Mouse (Mus musculus): ENCODE results near the gene Uri1.

The Uri1 gene

DNA sequence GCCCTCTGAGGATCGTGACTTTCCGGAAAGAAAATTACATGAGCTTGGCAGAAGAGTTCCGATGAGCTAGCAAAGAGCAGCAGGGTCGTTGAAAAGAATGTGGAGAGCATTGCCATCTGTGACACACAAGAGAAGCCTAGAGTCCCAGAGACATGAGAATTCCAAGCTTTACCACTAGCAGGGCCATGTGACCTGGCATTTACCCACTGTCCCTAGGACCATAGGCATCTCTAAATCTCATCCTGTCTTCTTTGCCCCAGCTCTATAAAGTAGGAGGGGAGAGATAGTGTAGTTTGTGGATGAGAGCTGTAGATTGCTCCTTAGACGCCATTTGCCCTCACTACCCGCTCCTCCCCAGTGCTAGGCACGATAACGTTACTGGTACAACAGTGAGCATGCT, at the start of gene Uri1:
Gene Uri1 (minus strand): TSS at position 101 of the 400 bp plus-strand sequence.
- no peak for DNase-seq (ENCODE audit: extremely low read depth, low read depth, low spot score)

DNA sequence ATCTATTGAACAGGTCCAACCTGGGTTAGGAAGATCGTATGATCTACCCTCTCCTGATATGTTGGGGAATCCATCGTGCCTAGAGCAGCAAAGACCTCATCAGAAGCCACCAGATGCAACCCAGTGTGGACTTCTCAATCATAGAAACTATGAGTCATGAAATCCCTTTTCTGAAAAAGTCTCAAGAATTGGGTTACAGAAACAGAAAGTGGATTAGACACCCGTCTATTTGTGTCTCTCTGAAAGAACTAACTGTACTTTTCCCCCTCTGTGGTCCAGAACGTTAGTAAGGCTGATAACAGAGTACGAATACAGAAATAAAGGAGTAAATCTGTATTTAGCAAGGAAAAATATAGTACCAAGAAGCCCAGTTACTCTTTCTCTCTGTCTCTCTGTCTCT, 47.7 kb upstream of the Uri1 start:
- no peak for DNase-seq (ENCODE audit: extremely low read depth, low read depth, low spot score)

DNA sequence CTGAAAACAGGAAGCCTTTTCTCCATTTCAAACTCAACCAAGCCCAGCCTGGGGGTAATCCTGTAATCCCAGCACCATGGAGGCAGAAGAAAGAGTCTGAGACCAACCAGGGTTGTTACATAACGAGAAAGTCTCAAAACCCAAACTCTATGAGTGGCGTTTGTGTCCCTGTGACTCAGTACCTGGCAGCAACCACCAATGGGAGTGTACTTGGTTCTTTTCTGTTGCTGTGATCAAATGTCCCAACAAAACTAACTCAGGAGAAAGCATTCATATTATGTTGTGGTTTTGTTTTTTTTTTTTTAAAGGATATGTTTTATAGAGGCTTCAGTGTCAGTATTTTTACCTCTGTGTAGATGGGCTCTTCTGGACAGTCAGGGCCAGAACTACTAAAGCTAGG, 47.3 kb upstream of the Uri1 start:
- DNase-seq (ENCODE audit: extremely low read depth, low read depth, low spot score) = no peak

DNA sequence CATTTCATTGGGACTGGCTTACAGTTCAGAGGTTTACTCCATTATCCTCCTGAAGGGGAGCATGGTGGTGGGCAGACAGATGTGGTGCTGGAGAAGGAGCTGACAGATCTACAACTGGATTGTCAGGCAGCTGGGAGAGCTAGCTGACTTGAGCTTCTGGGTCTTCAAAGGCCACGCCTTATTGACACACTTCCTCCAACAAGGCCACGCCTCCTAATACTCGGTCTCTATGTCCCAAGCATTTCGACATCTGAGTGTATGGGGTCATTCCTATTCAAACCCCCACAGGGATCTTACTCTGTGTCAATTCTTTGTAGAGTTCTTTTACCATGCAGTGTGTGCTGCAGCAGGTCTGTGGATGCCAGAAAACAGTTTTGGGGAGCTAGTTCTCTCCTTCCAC, 41.1 kb upstream of the Uri1 start:
- no peak for DNase-seq (ENCODE audit: extremely low read depth, low read depth, low spot score)

DNA sequence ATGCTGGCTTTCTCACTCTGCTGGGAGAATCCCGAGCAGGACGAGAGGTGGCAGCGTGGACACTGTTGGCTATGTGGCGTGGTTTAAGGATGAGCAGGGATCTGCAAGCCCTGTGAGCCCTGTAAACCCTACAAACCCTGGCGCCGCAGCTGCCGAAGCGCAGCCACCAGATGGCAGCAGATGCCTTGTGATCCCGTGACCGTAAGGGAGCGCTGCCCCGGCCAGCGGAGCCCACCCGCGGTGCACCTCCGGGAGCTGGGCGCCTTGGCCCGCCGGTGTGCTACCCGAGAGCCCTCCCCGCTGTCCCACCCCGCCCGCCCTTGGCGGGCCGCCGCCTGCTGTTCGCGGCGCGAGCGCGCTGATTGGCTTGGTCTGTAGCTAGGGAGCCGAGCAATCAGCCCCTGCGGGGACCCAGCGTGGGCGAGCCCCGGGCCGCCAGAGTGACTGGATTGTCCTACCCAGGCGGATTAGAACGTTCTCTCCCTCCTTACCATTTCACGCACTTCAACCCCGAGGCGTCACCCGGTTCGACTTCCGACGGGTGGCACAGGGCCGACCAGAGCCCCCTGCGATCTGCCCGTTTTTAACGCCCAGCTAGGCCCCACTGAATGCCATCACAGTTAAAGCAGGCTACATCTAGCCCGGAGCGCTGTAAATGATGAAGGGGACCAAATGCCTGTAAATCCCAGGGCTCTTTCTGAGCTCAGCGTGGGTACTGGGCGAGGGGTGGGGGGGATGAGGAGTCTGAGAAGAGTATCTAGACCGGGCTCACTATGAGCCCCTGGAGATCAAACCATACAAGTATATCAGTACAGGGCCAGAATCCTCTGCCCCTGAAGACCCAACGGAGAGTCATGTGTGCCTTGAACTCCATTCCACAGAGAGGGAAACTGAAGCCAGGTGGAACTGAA, 38.0 kb upstream of the Uri1 start:
- DNase-seq (ENCODE audit: extremely low read depth, low read depth, low spot score) = no peak

DNA sequence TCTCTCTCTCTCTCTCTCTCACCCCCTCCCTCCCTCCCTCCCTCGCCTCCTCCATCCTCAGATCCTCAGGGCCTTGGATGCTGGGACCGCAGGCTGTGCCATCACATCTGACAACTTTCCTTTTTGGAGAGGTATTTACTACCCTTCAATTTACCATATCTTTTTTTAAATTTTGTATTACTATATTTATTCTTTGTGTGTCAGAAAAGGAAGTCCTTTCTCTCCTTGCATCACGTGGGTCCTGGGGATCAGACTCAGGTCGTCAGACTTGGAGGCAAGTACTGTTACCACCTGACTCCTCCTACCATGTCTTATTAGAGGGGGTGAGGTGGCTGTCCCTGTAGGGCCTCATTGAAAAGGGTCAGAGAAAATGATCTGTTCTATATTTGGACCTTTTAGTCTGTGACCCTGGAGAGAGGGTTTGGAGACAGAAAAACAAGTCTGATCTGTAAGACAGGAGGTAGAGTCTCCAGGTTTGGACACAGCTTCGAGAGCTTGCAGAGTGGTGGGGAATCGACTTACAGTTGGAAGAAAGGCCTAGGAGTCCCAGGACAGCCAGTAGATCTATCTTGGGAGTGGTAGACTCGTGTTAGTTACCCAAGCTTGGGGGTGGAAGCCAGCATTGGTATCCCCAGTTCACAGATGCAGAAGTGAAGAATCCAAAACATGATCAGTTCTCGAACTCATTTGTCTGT, 36.4 kb upstream of the Uri1 start:
- no peak for DNase-seq (ENCODE audit: extremely low read depth, low read depth, low spot score)

DNA sequence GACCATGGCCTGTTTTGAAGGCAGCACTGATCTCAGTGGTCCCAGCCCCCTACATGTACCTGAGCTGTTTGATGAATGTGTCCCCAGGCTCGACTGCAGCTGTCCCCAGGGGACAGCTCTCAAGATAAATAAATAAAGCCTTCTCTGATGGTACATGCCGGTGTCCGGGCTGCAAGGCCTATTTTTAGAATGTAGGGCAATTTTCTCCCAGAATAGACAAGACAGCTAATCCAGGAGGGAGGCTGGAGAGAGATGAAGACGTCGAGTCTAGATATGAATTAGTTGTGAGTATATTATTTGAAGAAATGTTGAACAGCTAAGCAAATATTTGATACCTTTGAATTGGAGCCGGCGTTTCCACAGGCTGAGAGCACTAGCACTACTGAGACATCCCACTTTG, 35.7 kb upstream of the Uri1 start:
- no peak for DNase-seq (ENCODE audit: extremely low read depth, low read depth, low spot score)

DNA sequence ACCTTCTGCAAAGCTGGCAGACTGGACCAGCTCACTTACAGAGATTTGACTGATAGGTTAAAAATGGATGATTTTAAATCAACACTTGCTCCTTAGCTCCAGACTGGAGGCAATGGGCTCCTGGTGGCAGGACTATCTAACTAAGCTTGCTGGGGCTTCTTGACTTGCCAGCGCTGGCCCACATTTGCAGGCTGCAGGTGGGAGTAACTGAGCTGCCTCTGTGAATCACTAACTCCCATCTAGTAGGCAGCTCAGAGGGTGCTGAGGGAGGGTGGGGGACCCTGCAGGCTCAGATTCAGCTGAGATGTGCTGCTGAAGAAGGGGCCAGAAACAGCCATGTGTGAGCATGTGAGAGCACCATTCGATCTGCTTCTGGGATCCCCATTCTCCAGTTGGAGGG, 32.6 kb upstream of the Uri1 start:
- no peak for DNase-seq (ENCODE audit: extremely low read depth, low read depth, low spot score)

DNA sequence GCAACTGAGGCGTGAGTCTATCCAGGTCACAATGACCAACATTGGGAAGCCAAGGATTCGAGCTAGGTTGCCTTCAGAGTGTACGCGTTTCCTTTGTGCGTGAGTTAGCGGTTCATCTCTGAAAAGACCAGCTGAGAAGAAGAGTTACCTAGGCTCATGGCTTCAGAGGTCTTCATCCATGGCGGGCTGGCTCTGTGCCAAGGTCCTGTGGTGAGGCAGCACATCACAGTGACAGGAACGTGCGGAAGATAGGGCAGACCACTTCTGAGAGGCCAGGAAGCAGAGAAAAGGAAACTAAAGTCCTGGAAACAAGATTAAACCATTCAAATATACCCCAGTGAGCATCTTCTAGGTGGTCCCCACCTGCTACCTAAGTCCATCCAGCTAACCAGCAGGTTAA, 30.9 kb upstream of the Uri1 start:
- DNase-seq (ENCODE audit: extremely low read depth, low read depth, low spot score) = no peak

DNA sequence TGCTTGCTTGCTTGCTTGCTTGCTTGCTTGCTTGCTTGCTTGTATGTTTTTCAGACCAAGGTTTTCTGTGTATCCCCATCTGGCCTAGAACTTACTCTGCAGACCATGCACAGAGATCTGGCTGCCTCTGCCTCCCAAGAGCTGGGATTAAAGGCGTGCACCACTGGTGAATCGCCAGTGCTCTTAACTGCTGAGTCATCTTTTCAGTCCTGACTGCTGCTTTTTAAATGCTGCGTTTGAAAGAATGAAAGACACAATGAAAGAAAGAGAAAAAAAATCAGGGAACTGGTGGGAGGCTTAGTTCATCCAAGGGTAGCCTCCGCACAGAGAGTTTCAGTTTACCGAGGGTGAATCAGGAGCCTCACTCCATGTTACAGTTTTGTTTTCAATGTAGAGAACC, 23.9 kb upstream of the Uri1 start:
- no peak for DNase-seq (ENCODE audit: extremely low read depth, low read depth, low spot score)

DNA sequence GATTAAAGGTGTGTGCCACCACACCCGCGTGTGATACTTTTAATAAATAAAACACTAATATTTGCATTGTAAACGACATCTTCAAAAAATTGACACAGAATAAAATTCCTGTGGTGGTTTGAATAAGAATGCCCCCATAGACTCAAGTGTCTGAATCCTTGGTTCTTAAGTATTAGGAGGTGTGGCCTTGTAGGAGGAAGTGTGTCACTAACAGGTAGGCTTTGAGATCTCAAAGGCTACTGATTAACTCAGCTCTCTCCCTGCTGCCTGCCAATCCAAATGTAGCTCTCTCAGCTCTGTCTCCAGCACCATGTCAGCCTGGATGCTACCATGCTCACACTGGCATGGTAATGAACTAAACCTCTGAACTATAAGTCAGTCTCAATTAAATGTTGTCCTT, 17.9 kb upstream of the Uri1 start:
- no peak for DNase-seq (ENCODE audit: extremely low read depth, low read depth, low spot score)

DNA sequence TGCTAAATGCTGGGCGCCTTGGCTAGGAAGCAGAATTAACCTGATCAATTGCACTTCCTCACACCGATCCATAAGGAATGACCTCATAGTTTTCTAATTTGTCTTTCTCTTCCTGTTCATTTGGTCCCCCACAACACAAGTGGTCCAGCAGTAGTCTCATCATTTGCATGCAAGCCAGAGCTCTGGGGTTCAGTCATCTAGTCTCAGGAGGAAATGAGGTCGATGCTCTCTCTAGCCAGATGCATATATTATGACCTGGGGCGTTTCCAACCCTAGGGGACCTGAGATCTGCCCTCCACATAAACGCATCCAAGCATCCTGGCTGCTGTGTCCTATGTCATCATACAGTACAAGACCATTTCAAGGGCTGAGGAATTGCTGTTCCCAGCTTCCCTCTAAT, 14.2 kb upstream of the Uri1 start:
- no peak for DNase-seq (ENCODE audit: extremely low read depth, low read depth, low spot score)

DNA sequence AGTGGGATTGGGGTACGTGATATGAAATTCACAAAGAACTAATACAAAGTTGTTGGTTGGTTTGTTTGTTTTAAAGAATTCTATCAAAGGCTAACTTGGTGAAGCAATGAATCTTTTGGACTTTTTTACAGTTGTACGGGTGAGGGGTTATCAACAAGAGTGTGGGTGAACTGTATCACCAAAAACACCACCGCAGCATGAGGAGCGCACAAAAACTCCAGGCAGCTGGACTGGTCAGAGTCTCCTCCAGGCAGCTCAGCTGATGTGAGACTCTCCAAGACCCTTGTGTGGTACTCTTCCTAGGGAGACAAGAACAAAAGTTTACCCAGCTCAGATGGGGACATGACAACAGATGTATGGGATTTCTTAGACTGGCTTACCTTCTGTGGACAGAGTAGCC, 7.8 kb upstream of the Uri1 start:
- no peak for DNase-seq (ENCODE audit: extremely low read depth, low read depth, low spot score)

DNA sequence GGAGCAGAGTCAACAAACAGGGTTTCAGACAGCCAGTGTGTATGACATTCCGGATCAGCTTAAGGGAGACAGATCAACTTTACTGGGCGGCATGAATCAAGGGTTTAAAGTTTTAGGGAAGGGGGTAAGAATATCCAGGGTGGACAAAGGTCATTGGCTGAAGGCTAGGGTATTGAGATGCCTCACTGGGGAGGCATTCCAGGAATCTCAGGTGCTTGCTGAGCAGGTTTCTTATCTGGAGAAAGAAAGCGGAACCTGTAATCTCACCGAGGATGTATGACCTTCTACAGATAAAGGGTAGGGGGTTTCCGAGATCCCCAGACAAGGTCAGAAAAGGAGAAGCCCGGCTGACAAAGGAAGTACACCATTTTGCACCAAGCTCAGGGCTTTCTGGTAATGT, 7.3 kb upstream of the Uri1 start:
- no peak for DNase-seq (ENCODE audit: extremely low read depth, low read depth, low spot score)

DNA sequence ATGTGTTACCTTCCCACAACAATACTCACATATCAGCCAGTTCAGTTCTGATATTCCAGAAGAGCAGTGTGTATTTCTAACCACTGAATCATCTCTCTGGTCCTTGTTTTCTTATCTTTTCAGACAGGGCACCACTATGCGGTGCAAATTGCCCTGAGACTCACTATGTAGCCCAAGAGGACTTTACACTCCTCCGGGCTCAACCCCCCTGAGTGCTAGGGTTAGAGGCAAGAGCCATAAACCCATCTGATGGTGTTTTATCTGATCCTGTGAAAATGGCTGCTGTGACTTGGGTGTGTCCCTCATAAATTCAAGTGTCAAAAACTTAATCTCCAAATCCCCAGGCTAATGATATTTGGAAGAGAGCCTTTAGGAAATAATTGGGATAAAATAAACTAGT, 6.6 kb upstream of the Uri1 start:
- DNase-seq (ENCODE audit: extremely low read depth, low read depth, low spot score) = no peak

DNA sequence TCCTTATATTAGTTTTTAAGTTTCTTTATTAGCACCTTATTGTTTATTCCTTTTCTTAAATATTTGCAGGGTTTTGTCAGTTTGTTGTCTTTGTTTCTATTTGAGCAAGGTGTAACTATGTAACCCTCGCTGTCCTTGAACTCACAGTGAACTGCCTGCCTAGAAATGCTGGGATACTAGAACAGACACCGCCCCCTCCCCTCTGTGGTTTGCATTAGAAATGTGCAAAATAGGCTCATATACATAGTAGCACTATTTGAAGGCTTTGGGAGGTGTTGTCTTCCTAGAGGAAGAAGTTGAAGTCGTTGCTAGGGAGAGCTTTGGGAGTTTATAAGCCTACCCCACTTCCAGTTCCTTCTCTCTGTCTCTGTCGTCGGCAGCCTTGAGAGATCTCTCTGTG, 5.7 kb upstream of the Uri1 start:
- no peak for DNase-seq (ENCODE audit: extremely low read depth, low read depth, low spot score)

DNA sequence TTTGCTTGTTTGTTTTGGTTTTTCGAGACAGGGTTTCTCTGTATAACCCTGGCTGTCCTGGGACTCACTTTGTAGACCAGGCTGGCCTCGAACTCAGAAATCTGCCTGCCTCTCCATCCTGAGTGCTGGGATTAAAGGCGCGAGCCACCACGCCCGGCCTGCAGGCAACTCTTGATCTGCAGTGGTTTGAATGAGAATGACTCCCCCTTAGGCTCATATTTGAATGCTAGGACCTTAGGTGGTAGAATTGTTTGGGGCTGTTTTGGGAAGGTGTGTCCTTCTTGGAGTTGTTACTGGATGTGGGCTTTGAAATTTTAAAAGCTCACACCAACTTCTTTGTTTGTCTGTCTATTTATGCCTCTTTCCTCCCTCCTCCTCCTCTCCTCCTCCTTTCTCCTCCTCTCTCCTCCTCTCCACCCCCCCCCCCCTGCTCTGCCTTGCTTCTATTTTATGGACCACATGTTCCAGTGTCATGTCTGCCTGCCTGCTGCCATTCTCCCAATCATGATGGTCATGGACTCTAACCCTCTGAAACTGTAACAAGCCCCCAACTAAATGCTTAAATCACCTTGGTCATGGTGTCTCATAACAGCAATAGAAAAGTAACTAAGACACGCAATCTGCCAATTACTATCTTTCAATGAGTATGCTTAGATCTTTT, 4.7 kb upstream of the Uri1 start:
- no peak for DNase-seq (ENCODE audit: extremely low read depth, low read depth, low spot score)

DNA sequence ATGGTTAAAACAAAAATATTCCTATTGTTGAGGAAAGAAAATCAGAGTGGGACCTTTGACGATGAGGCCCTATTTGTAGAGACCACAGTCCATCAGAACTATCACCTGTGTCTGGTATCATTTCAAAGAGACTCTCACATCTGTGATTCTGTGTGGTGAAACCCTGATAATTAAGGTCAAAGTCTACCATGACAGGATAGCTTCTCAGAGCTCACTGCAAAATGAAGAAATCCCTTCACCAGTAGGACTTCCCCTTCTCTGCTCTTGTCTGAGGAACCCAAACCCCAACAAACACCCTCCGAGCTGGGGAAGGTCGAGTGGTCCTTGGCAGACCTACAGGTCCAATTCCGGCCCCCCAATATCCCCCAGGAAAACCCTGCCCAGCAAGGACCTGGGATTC, 1.5 kb upstream of the Uri1 start:
- DNase-seq (ENCODE audit: extremely low read depth, low read depth, low spot score) = no peak

DNA sequence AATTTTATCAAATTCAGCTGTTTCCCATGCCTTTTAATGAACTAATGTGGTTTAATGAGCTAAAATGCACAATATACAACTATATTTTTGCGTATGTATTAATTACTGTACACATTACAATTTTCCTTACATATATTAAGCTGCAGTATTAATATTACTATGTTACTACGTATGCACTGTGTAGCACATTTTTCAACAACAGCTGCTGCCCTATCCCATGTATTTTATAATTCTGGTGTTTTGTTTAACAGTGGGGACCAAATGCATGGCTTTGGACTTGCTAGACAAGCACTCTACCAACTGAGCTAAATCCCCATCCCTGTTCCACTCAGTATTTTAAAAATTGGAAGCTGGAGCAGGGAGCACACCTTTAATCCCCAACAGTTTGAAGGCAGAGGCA, 3.6 kb downstream of the Uri1 start:
- no peak for DNase-seq (ENCODE audit: extremely low read depth, low read depth, low spot score)

DNA sequence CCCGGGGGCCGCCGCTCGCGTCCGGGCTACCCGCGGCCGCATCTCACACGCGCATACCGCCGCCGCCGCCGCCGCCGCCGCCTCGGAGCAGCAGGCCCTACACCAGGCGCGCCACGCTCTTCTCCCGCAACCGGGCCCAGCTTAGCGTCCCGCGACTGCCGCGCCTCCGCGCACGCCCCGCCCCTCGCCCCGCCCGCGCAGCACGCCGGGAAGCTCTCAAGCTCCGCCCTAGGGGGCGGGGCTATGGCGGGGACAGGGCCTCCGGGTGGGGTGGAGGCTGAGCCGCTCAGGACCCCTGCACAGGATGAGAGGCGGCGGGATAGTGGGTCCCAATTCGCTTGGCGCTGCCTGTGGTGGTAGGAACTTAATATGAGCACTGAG, 4.0 kb downstream of the Uri1 start:
- DNase-seq (ENCODE audit: extremely low read depth, low read depth, low spot score) = no peak

DNA sequence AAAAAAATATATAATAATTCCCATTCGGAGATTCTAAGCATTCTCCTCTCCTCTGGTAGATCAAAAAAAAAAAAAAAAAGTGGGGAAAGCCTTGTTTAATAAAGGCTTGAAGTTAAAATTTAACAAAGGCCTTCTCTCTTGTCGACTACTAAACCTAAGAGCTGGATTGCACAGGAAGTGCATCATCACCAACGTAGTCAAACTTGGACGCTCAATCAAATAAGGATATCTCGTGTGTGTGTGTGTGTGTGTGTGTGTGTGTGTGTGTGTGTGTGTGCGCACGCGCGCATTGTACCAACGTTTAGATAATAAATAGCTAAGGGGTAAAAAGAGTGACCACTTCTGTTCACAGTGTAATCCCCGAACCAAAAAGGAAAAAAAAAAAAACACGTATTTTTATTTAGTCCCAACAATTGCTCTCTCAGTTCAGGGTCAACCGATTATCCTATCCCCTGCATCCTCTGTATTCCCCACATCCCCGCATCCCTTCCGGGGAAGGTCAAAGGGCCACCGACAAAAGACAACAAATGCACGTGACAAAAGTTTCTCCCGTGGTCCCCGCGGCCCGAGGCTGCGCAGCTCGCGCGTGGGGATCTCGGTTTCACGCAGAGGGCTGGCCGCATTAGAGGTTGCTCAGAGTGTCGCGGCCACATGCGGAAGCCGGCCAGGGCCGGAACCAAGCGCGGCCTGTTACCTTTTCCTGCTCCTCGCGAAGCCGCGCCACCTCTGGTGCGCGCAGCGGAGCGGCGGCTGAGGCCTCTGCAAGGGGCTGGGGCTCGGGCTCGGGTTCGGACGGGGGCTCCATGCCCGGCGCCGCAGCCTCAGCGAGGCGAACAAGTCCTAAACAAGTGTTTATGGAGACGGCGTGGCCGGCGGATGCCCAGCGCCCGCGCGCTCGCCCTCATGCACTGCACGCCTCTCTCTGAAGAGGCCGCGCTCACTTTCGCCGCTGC, 4.7 kb downstream of the Uri1 start:
- DNase-seq (ENCODE audit: extremely low read depth, low read depth, low spot score) = no peak

All from fat pad, adult 2 months (tissue).